Mouse (Mus musculus) kidney, postnatal 0 days (tissue): ENCODE measurements at regions not wholly inside any gene's neighbourhood (a gene's known extent, or its start where the extent isn't known, plus 50 kb on each side); places are given as distances from the start of the nearest gene placed in this dataset.

Source experiments
- ATAC-seq: fragments of 200-750 bp; cut with Nextera tagmentation; replicated peaks from 2 replicates; pipeline ENCODE4 v1.8.0; 2017; ENCODE audit warnings: low read depth, moderate number of reproducible peaks, moderate TSS enrichment, moderate library complexity; ENCODE audit not compliant: low FRiP score
- DNase-seq: peaks from one replicate; pipeline ENCODE4 v3.0.0-alpha.2; 2016; ENCODE audit warnings: low spot score
- H3K27ac ChIP-seq: fragments of 300-500 bp; sonication (generic); 2 replicates; pipeline ENCODE4 v1.5.1; 2014; ENCODE audit warnings: mild to moderate bottlenecking
- H3K27me3 ChIP-seq: fragments of 300-500 bp; sonication (generic); 2 replicates; pipeline ENCODE4 v1.6.1; 2014; ENCODE audit warnings: low read length, mixed read lengths; ENCODE audit not compliant: insufficient read depth
- H3K36me3 ChIP-seq: fragments of 300-500 bp; sonication (generic); 2 replicates; pipeline ENCODE4 v1.6.1; 2014; ENCODE audit warnings: low read length, mixed read lengths; ENCODE audit not compliant: insufficient read depth
- H3K4me1 ChIP-seq: fragments of 300-500 bp; sonication (generic); replicated peaks from 2 replicates; pipeline ENCODE4 v1.6.1; 2014; ENCODE audit warnings: antibody characterized with exemption, low read length, mixed read lengths; ENCODE audit not compliant: insufficient read depth
- H3K4me2 ChIP-seq: fragments of 300-500 bp; sonication (generic); 2 replicates; pipeline ENCODE4 v1.6.1; 2014; ENCODE audit warnings: mild to moderate bottlenecking, low read length, moderate library complexity, mixed read lengths
- H3K4me3 ChIP-seq: fragments of 300-500 bp; sonication (generic); replicated peaks from 2 replicates; pipeline ENCODE4 v1.5.1; 2014; ENCODE audit warnings: low read depth, low read length
- H3K9ac ChIP-seq: fragments of 300-500 bp; sonication (generic); 2 replicates; pipeline ENCODE4 v1.6.1; 2014; ENCODE audit warnings: low read depth, low read length
- H3K9me3 ChIP-seq: fragments of 300-500 bp; sonication (generic); replicated peaks from 2 replicates; pipeline ENCODE4 v1.6.1; 2016; ENCODE audit warnings: low read length, inconsistent platforms, mixed read lengths
- CTCF ChIP-seq: IDR thresholded peaks from 2 replicates; pipeline ENCODE4 v1.5.1; 2016; ENCODE audit warnings: antibody characterized with exemption, low read depth, mild to moderate bottlenecking, moderate library complexity
- WGBS: fragments of 180-500 bp; shearing (Covaris S2); extraction: QIAGEN DNeasy Blood & Tissue Kit; methylation state at CpG from one replicate; pipeline ENCODE4 v1.1.7; 2014; 5-methylcytosine and 5-hydroxymethylcytosine counted together

DNA sequence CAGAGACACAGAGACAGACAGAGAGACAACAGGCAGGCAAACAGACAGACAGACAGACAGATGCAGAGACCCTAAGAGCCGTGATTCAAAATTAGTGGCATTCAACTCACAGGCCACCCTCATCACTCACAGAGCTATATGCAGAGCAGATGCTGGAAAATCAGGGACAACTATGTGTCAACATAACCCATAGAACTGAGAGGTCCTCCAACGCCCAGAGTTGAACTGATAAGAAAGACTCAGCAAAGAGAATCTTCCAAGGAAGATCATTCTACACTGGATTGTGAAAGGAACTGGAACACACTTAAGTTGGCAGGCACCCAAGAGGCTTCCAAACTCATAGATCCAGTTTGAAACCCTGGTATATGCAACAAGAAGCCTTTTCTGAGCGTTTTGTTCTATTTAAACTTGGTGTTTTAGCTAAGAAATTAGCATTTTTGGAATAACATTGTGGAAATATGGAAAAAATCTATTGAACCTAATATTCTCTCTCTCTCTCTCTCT lies 65.1 kb upstream of the Rad23b start:
- H3K4me2 ChIP-seq, result no peak overlapping the region
- ATAC-seq, result no peak
- no peak for TF ChIP-seq CTCF
- H3K27me3 ChIP-seq, result no peaks in the 10 kb centered on the region
- no peak overlapping the region for H3K4me3 ChIP-seq
- H3K27ac ChIP-seq, result no peak overlapping the region
- H3K4me1 ChIP-seq, result no peaks in the 10 kb centered on the region
- H3K36me3 ChIP-seq, result no peaks in the 10 kb centered on the region
- 72% methylated on average over 3 of the region's 3 CpGs for WGBS
- no peak overlapping the region for H3K9ac ChIP-seq
- H3K9me3 ChIP-seq, result no peaks in the 10 kb centered on the region
- no peak for DNase-seq

DNA sequence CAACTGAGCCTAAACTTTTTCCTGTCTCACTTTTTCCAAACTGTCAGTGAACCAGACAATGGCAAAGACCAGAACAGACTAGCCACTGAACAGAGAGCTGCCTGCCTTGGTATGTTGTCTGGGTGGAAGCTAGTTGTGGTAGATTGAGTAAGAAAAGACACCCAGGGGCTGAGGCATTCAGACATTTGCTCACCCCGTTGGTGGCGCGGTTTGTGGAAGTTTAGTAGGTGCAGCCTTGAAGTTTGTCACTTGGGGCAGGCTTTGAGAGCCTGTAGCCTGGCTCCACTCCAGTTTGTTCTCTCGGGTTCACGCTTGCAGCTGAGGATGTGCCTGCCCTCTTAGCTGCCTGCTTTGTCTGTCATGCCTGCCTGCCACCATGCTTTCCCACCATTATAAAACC lies 64.2 kb upstream of the Rad23b start:
- Histone ChIP-seq H3K4me1 (no peaks in the 10 kb centered on the region), H3K36me3 (no peaks in the 10 kb centered on the region), H3K27me3 (no peaks in the 10 kb centered on the region), H3K9ac (no peak overlapping the region), H3K9me3 (no peaks in the 10 kb centered on the region), H3K4me3 (no peak overlapping the region), H3K4me2 (no peak overlapping the region), H3K27ac (no peak overlapping the region)
- DNase-seq (peak; percentile 15), ATAC-seq (no peak)
- WGBS, result 18% methylated on average over 5 of the region's 5 CpGs
- TF ChIP-seq CTCF, result no peak

DNA sequence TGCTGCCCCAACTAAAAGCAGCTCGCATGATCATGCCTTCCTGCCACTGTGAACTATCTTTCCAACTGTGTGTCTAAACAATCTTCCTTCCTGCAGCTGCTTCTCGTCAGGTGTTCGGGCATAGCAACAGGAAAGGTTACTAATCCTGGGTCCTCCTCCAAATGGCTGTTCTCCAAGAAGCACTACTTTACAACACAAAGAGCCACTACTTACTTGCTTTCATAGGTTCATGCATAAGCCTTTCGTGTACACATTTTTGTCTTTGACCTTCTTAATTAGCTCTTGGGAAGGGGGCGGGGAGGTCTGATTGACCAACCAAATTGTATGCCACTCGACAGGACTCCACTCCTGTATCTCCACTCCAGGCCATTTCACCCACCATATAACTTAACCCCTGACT lies 61.4 kb upstream of the Rad23b start:
- no peaks in the 10 kb centered on the region for H3K27me3 ChIP-seq
- H3K9ac ChIP-seq, result no peak overlapping the region
- DNase-seq, result no peak
- H3K9me3 ChIP-seq, result no peaks in the 10 kb centered on the region
- no peak overlapping the region for H3K27ac ChIP-seq
- H3K4me2 ChIP-seq, result no peak overlapping the region
- ATAC-seq, result no peak
- 57% methylated on average over 6 of the region's 6 CpGs for WGBS
- H3K36me3 ChIP-seq, result no peaks in the 10 kb centered on the region
- TF ChIP-seq CTCF, result no peak
- no peaks in the 10 kb centered on the region for H3K4me1 ChIP-seq
- H3K4me3 ChIP-seq, result no peak overlapping the region

DNA sequence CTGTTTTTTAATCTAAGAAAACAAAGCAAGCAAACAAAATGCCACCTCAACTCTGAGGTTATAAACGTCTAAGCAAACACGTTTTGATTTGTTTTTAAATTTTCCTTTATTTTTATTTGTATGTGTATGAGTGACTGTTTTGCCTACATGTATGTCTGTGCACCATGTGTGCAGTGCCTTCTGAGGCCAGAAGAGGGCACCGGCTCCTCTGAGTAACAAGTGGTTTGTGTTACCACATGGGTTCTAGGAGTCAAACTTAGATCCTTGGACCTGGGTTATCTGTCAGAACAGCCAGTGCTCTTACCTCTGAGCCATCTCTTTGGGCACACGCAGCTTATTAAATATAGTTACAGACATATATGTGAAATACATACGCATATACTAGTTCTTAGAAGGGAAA lies 57.6 kb upstream of the Rad23b start:
- H3K27me3 ChIP-seq, result no peaks in the 10 kb centered on the region; the same call in 1 of the 2 replicates
- ATAC-seq, result no peak
- H3K4me1 ChIP-seq, result no peaks in the 10 kb centered on the region
- H3K9ac ChIP-seq, result no peak overlapping the region
- no peak for DNase-seq
- H3K9me3 ChIP-seq, result no peaks in the 10 kb centered on the region
- 85% methylated on average over 5 of the region's 5 CpGs for WGBS
- no peak overlapping the region for H3K4me2 ChIP-seq
- peak; percentile 60 for TF ChIP-seq CTCF
- no peaks in the 10 kb centered on the region for H3K36me3 ChIP-seq
- H3K27ac ChIP-seq, result no peak overlapping the region
- no peak overlapping the region for H3K4me3 ChIP-seq

DNA sequence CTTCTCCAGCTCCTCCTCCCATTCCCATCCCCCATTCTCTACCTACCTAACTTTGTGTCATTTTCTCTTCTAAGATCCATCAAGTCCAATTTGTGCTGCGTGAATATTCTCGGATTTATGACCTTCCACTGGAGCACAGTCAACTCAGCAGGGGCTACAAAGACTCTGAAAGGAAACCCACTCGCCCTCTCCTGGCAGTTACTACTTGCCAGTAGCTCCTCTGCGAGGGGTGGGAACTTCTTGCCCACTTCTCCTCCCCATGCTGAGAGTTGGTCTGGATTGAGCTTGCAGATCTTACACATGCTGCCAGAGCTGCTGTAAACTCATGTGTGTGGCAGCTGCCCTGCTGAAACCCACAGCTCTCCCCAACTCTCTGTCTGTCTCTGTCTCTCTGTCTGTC lies 57.1 kb upstream of the Rad23b start:
- no peaks in the 10 kb centered on the region for H3K36me3 ChIP-seq
- no peak overlapping the region for H3K27ac ChIP-seq
- H3K4me1 ChIP-seq, result no peaks in the 10 kb centered on the region
- WGBS, result 40% methylated on average over 4 of the region's 4 CpGs
- H3K27me3 ChIP-seq, result no peaks in the 10 kb centered on the region; the same call in 1 of the 2 replicates
- no peak overlapping the region for H3K4me3 ChIP-seq
- TF ChIP-seq CTCF, result no peak
- no peak for ATAC-seq
- no peak overlapping the region for H3K4me2 ChIP-seq
- H3K9ac ChIP-seq, result no peak overlapping the region
- DNase-seq, result no peak
- H3K9me3 ChIP-seq, result no peaks in the 10 kb centered on the region

DNA sequence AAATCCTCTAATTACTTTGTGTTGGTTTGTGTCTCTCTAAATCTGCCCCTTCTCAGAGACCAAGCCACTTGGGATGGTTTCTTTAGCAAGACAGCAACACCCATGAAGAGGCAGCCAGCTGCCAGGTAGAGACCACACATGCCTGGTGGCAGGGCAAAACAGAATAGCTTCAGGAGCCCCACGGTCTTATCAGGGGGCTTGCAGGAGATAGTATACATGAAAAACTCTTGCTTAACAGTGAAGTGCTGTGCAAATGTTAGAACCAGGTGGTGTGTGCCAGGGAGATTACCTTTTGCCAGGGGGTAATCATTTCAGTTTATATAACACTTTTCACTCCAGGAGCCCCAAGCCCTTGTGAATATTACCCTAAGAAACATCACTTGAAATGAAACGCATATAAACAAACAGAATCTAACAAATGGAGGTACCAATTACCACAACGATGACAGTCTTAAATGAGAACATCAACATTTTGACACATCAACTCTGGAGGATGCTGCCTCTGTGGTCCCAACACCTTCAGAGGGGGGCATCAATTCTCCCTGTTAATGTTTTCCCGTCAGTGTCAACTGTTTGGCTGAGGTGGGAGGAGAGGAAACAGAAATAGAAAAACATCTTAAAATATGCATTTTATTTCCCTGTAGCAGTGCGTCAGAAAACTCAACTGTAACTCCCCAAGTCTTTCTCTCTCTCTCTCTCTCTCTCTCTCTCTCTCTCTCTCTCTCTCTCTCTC lies 56.3 kb upstream of the Rad23b start:
- Histone ChIP-seq H3K4me1 (no peaks in the 10 kb centered on the region), H3K4me2 (0 out of 2 replicates have a peak overlapping the region, but pooled peaks have one; percentile 57), H3K27me3 (no peaks in the 10 kb centered on the region; the same call in 1 of the 2 replicates), H3K4me3 (no peak overlapping the region), H3K36me3 (no peaks in the 10 kb centered on the region), H3K27ac (no peak overlapping the region), H3K9ac (no peak overlapping the region), H3K9me3 (no peaks in the 10 kb centered on the region)
- no peak for TF ChIP-seq CTCF
- ATAC-seq (no peak), DNase-seq (no peak)
- WGBS, result 28% methylated on average over 5 of the region's 5 CpGs
